Mouse (Mus musculus): Measurements from ENCODE around the gene Pogk. TPM values are rescaled to one million over a fixed set of nuclear protein-coding genes. Genes with fewer than 3 reads are reported as not detected.

Gene Pogk
- total and polyA plus RNA-seq, 3 experiments, result 4.9 to 10.4 (median 7.3) TPM

DNA sequence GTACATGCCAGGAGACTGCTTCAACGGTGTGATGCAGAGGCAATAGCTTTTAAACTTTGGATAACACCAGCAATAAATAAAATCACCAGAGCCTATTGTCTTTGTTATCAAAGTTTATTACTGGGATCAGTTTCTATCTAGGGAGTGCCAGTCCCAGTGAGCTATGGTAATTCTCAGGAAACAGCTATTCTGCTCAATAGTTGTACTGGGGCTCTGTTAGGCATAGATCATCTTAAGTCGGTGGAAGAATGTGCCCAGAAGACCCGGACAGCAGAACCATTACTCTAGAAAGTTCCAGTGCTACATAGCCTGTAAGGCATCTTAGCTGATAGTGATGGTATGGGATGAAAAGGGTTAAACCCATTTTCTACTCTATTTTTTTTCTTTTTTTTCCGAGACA lies 14.9 kb downstream of the Pogk start:
- Histone ChIP-seq H3K9me3 (replicated peaks; ENCODE audit: low read length) (no peaks in the 10 kb centered on the region), H3K27me3 (replicated peaks) (no peaks in the 10 kb centered on the region), H3K36me3 (replicated peaks in 1 of 2; ENCODE audit: control insufficient read depth in 1 of 2, insufficient read depth in 1 of 2, low read length in 1 of 2) (peaks cover 52 to 94% of the 10 kb centered on the region in 2 experiments), H3K79me2 (replicated peaks; ENCODE audit: control insufficient read depth, extremely low read depth, insufficient read depth, poor library complexity, severe bottlenecking) (no peaks in the 10 kb centered on the region; the same call in 1 of the 2 replicates), H3K4me1 (ENCODE audit: control insufficient read depth in 1 of 2, insufficient read depth in 2 of 2) (no peaks in the 10 kb centered on the region), H3K9ac (ENCODE audit: insufficient read depth, low read depth) (no peak overlapping the region), H3K4me3 (replicated peaks in 1 of 3; ENCODE audit: low read depth in 2 of 3, low read length in 2 of 3, poor library complexity in 1 of 3) (no peak overlapping the region), H3K27ac (ENCODE audit: insufficient read depth, low read depth) (no peak overlapping the region), H3K4me2 (ENCODE audit: insufficient read depth, low read depth, poor library complexity, severe bottlenecking) (no peak overlapping the region)
- dilution Hi-C loops (cut with MboI; ENCODE audit: extremely low pct_ligation_motif_present, extremely low pct_unique_long_range_greater_than_20kb, low sequenced_read_pairs) (no loop called here), in situ Hi-C loops (cut with MboI; ENCODE audit: low pct_ligation_motif_present, low pct_unique_long_range_greater_than_20kb, low sequenced_read_pairs) (loop anchor here (25.0 kb wide), 2 partner anchors 407 to 582 kb away; no protein-coding TSS in a partner anchor)
- no peak for DNase-seq (ENCODE audit: extremely low read depth)
- TF ChIP-seq TBP (conservative IDR thresholded peaks at IDR 0.05; ENCODE audit: low read depth, low read length) (no peak), CTCF (conservative IDR thresholded peaks at IDR 0.05 in 1 of 2, IDR thresholded peaks at IDR 0.05 in 1 of 2; ENCODE audit: low read depth in 2 of 2, low read length in 2 of 2) (no peak), ELF1 (IDR thresholded peaks at IDR 0.05; ENCODE audit: low read depth, low read length) (no peak), E2F4 (IDR thresholded peaks at IDR 0.05; ENCODE audit: insufficient replicate concordance, low read depth, low read length) (no peak), MXI1 (IDR thresholded peaks at IDR 0.05; ENCODE audit: low read depth, low read length) (no peak), MAX (IDR thresholded peaks at IDR 0.05; ENCODE audit: low read length) (no peak), USF2 (conservative IDR thresholded peaks at IDR 0.05; ENCODE audit: low read depth, low read length) (no peak), POLR2AphosphoS2 (IDR thresholded peaks at IDR 0.05; ENCODE audit: low read depth, low read length) (no peak), JUND (conservative IDR thresholded peaks at IDR 0.05; ENCODE audit: low read depth, low read length) (no peak), ZNF384 (IDR thresholded peaks at IDR 0.05; ENCODE audit: low read depth, low read length) (no peak), ETS1 (conservative IDR thresholded peaks at IDR 0.05; ENCODE audit: low read depth, low read length) (no peak), EP300 (IDR thresholded peaks at IDR 0.05; ENCODE audit: low read length) (no peak), KAT2A (IDR thresholded peaks at IDR 0.05; ENCODE audit: insufficient replicate concordance, low read length) (no peak), RAD21 (IDR thresholded peaks at IDR 0.05; ENCODE audit: low read depth, low read length) (no peak), CHD1 (IDR thresholded peaks at IDR 0.05; ENCODE audit: low read depth, low read length) (no peak), RCOR1 (conservative IDR thresholded peaks at IDR 0.05; ENCODE audit: low read depth, low read length) (no peak), HCFC1 (IDR thresholded peaks at IDR 0.05; ENCODE audit: low read depth, low read length) (no peak)

DNA sequence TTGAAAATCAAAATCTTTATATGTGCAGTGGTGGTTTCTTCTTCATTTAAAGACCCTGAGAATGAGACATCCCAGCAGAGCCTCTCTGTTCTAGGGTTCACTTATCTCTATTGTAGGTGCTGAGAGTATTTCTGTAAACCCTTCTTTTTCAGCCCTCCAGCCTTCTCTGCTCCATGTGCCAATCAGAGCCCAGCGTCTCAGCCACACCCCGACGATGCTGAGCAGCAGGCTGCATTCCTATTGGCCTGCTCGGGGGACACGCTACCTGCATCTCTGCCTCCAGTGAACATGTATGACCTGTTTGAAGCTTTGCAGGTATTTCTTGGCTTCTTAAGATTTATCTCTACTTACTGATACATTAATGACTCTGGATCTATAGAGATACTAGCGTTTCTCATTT lies 18.0 kb downstream of the Pogk start:
- no peak for TF ChIP-seq ZC3H11A (IDR thresholded peaks at IDR 0.05; ENCODE audit: low read depth, low read length)
- no peak for TF ChIP-seq POLR2A (IDR thresholded peaks at IDR 0.05; ENCODE audit: low read depth, low read length)
- TF ChIP-seq RAD21 (IDR thresholded peaks at IDR 0.05; ENCODE audit: low read depth, low read length), result no peak
- TF ChIP-seq BHLHE40 (IDR thresholded peaks at IDR 0.05; ENCODE audit: low read depth, low read length), result no peak
- no peak for TF ChIP-seq TCF12 (IDR thresholded peaks at IDR 0.05; ENCODE audit: low read depth, low read length)
- no peak for TF ChIP-seq MAX (IDR thresholded peaks at IDR 0.05; ENCODE audit: low read length)
- no peak for TF ChIP-seq RCOR1 (conservative IDR thresholded peaks at IDR 0.05; ENCODE audit: low read depth, low read length)
- no peaks in the 10 kb centered on the region; the same call in 1 of the 2 replicates for H3K79me2 ChIP-seq (replicated peaks; ENCODE audit: control insufficient read depth, extremely low read depth, insufficient read depth, poor library complexity, severe bottlenecking)
- dilution Hi-C loops (cut with MboI; ENCODE audit: extremely low pct_ligation_motif_present, extremely low pct_unique_long_range_greater_than_20kb, low sequenced_read_pairs) (no loop called here), in situ Hi-C loops (cut with MboI; ENCODE audit: low pct_ligation_motif_present, low pct_unique_long_range_greater_than_20kb, low sequenced_read_pairs) (loop anchor here (25.0 kb wide), 2 partner anchors 404 to 579 kb away; no protein-coding TSS in a partner anchor)
- no peaks in the 10 kb centered on the region for H3K4me1 ChIP-seq (ENCODE audit: control insufficient read depth in 1 of 2, insufficient read depth in 2 of 2)
- DNase-seq (ENCODE audit: extremely low read depth), result no peak
- H3K36me3 ChIP-seq (replicated peaks in 1 of 2; ENCODE audit: control insufficient read depth in 1 of 2, insufficient read depth in 1 of 2, low read length in 1 of 2), result peaks cover 48 to 93% of the 10 kb centered on the region in 2 experiments
- no peak overlapping the region for H3K4me2 ChIP-seq (ENCODE audit: insufficient read depth, low read depth, poor library complexity, severe bottlenecking)
- H3K9me3 ChIP-seq (replicated peaks; ENCODE audit: low read length), result no peaks in the 10 kb centered on the region
- no peak overlapping the region for H3K27ac ChIP-seq (ENCODE audit: insufficient read depth, low read depth)
- H3K27me3 ChIP-seq (replicated peaks), result no peaks in the 10 kb centered on the region
- no peak overlapping the region for H3K9ac ChIP-seq (ENCODE audit: insufficient read depth, low read depth)
- no peak overlapping the region for H3K4me3 ChIP-seq (replicated peaks in 1 of 3; ENCODE audit: low read depth in 2 of 3, low read length in 2 of 3, poor library complexity in 1 of 3)

Data from CH12.LX (cell line).